Mouse (Mus musculus): Measurements from ENCODE around the gene Opcml.

DNA sequence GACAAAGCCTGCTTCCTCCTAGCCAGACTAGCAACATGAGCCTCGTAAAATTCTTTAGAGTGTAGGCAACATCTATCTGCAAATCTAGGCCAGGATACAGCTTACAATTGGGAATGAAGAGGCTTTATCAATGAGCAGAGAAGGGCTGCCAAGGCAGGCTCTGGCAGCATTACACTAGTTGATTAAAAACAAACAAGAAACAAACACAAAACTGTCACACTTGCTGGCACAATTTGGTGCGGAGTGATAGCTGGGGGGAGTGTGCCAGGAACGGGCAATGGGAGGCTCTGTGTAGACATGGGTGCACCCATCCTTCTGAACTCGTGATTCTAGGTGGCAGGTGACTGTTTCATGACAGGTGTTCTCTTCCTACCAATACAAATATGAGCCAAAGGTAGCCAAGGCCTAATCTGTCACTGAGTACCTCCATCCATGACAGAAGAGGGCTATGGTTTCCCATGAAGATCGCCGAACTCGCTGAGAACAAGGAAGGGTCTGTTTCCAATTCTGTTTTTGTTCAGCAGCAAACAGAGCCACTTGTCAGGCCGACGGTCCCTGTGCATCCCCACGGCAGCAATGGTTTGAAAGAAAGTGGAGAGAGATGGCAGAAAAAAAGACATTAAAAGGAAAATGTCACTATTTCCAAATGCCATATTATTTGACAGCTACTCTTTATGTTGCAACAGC is 574.0 kb downstream of the Opcml start:
- TF ChIP-seq CTCF (IDR thresholded peaks at IDR 0.05; ENCODE audit: extremely low read depth, insufficient read depth, insufficient read length, insufficient replicate concordance): no peak
- no peak for TF ChIP-seq POLR2A (IDR thresholded peaks at IDR 0.05; ENCODE audit: low read depth, low read length)

Measured in spleen, adult 2 months (tissue).